Mouse (Mus musculus): Measurements from ENCODE around the gene Sh3rf3. TPM values are rescaled to one million over a fixed set of nuclear protein-coding genes. Genes with fewer than 3 reads are reported as not detected.

The Sh3rf3 gene
- polyA plus RNA-seq, 1 experiment from 2014 or later: 0.63 TPM

DNA sequence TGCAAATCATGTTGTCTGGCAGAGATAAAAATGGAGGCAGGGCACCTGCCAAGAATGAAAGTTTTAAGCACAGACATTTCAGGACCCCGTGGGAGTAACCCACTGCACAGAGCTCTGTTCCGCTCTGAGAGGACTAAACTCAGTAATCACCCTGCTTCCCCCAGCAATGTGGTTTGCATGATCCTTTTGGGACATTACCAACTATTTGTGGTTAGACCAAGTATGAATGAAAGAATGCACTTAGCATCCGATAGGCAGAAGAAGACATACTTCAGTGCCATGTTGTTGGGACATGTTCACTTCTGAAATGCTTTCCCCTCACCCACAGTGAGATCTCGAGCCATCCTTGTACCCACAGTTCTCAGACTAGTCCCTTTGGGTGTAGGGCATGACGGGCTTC lies 24.3 kb downstream of the Sh3rf3 start:
- WGBS (ENCODE audit: insufficient replicate concordance): 78% methylated on average over 5 of the region's 5 CpGs
- Histone ChIP-seq H3K9me3 (replicated peaks; ENCODE audit: control insufficient read depth, low read length) (no peaks in the 10 kb centered on the region), H3K27me3 (ENCODE audit: control insufficient read depth, insufficient read depth, low read length) (no peaks in the 10 kb centered on the region), H3K9ac (ENCODE audit: low read depth, low read length) (no peak overlapping the region), H3K27ac (ENCODE audit: low read depth, low read length) (no peak overlapping the region), H3K36me3 (ENCODE audit: control insufficient read depth, insufficient read depth, low read length) (no peaks in the 10 kb centered on the region), H3K4me1 (ENCODE audit: control insufficient read depth, insufficient read depth, low read length) (no peaks in the 10 kb centered on the region), H3K4me3 (ENCODE audit: low read depth, low read length) (no peak overlapping the region), H3K4me2 (no peak overlapping the region)
- no peak for ATAC-seq (replicated peaks; ENCODE audit: insufficient number of reproducible peaks, low FRiP score, low TSS enrichment)

DNA sequence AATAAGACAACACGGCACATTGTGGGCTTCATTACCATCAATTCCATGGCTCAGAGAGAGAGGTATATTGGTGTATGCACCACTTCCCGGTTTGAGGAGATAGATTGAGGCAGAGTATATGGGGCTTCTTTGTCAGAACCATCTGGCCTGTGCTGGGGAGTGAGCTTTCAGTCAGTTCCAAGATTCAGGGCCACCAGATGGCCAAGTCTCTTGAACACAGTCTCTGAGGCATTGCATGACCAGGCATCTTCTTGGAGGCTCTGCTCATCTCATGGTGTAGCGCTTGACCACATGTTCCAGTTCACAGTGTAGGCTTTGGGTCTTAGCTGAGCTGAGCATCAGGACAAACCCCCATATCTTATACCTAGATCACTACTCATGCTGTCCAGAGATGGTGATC lies 28.8 kb downstream of the Sh3rf3 start:
- H3K27me3 ChIP-seq (ENCODE audit: control insufficient read depth, insufficient read depth, low read length): no peaks in the 10 kb centered on the region

DNA sequence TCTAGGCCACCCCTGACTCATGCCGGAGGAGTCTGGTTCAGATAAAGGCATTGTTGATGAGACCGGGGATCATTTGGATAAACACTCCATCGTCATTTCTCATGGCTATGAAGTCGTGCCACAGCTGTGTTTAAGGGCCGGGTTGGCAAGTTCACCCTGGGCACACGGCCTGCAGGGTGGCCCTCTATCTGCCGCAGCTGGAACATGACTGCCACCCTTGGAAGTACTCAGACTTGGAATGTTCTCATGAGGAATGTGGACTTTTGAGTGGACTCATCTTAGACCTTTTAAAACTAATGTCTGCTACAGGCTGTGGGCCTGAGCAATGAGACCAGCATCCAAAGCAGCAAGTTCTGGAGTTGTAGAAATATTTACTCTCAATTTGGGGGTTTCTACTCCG lies 29.9 kb downstream of the Sh3rf3 start:
- Histone ChIP-seq H3K36me3 (ENCODE audit: control insufficient read depth, insufficient read depth, low read length) (no peaks in the 10 kb centered on the region), H3K9ac (ENCODE audit: low read depth, low read length) (no peak overlapping the region), H3K27ac (ENCODE audit: low read depth, low read length) (no peak overlapping the region), H3K4me3 (ENCODE audit: low read depth, low read length) (no peak overlapping the region), H3K4me2 (no peak overlapping the region), H3K9me3 (replicated peaks; ENCODE audit: control insufficient read depth, low read length) (no peaks in the 10 kb centered on the region), H3K27me3 (ENCODE audit: control insufficient read depth, insufficient read depth, low read length) (no peaks in the 10 kb centered on the region), H3K4me1 (ENCODE audit: control insufficient read depth, insufficient read depth, low read length) (no peaks in the 10 kb centered on the region)
- WGBS (ENCODE audit: insufficient replicate concordance): 82% methylated on average over 8 of the region's 8 CpGs
- ATAC-seq (replicated peaks; ENCODE audit: insufficient number of reproducible peaks, low FRiP score, low TSS enrichment): no peak

More for the DNA sequence above, 28.8 kb downstream of the Sh3rf3 start:
- no peak overlapping the region for H3K27ac ChIP-seq (ENCODE audit: low read depth, low read length)
- no peak overlapping the region for H3K9ac ChIP-seq (ENCODE audit: low read depth, low read length)
- ATAC-seq (replicated peaks; ENCODE audit: insufficient number of reproducible peaks, low FRiP score, low TSS enrichment): no peak
- no peak overlapping the region for H3K4me2 ChIP-seq
- no peak overlapping the region for H3K4me3 ChIP-seq (ENCODE audit: low read depth, low read length)
- no peaks in the 10 kb centered on the region for H3K9me3 ChIP-seq (replicated peaks; ENCODE audit: control insufficient read depth, low read length)
- 78% methylated on average over 3 of the region's 3 CpGs for WGBS (ENCODE audit: insufficient replicate concordance)
- H3K36me3 ChIP-seq (ENCODE audit: control insufficient read depth, insufficient read depth, low read length): no peaks in the 10 kb centered on the region
- no peaks in the 10 kb centered on the region for H3K4me1 ChIP-seq (ENCODE audit: control insufficient read depth, insufficient read depth, low read length)

DNA sequence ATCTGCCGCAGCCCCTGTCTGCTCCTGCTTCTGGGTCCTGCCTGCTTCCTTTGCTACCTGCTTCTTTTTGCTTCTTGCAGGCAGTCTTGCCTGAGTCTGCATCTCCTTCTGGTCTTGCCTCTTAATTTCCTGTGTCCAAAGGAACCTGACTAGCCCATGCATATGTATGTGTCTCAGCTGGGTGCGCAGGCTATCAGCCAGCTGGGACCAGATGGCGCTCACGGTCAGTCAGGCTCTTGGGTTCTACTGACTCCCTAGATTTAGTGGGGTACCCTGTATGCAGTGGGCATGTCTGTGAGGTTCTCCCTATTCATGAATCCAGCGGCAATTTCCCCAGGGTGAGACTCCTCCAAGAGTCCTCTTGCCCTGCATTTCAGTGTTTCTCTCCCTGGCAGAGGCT lies 35.0 kb downstream of the Sh3rf3 start:
- no peak overlapping the region for H3K4me3 ChIP-seq (ENCODE audit: low read depth, low read length)
- no peaks in the 10 kb centered on the region for H3K27me3 ChIP-seq (ENCODE audit: control insufficient read depth, insufficient read depth, low read length)
- no peak overlapping the region for H3K27ac ChIP-seq (ENCODE audit: low read depth, low read length)
- H3K9ac ChIP-seq (ENCODE audit: low read depth, low read length): no peak overlapping the region
- no peaks in the 10 kb centered on the region for H3K36me3 ChIP-seq (ENCODE audit: control insufficient read depth, insufficient read depth, low read length)
- H3K9me3 ChIP-seq (replicated peaks; ENCODE audit: control insufficient read depth, low read length): no peaks in the 10 kb centered on the region
- H3K4me2 ChIP-seq: no peak overlapping the region
- no peaks in the 10 kb centered on the region for H3K4me1 ChIP-seq (ENCODE audit: control insufficient read depth, insufficient read depth, low read length)
- no peak for ATAC-seq (replicated peaks; ENCODE audit: insufficient number of reproducible peaks, low FRiP score, low TSS enrichment)
- 64% methylated on average over 5 of the region's 5 CpGs for WGBS (ENCODE audit: insufficient replicate concordance)

DNA sequence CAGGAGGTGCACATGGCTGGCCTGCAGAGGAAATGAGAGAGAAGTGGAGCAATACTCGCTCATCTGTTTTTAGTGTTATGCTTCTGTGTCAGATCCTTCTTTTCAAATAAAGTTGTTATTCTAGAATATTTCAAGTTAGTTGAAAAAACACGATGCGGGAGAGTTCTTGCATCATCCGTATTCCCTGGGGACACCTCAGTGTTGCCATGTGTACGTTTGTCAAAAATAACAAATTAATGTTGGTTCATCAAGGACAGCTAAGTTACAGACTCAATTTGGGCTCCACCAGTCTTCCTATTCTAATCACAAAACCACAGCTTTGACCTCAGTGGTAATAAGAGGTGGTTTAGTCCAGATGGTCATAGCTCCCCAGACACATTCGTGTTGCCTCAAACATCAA lies 35.4 kb downstream of the Sh3rf3 start:
- H3K27me3 ChIP-seq (ENCODE audit: control insufficient read depth, insufficient read depth, low read length): no peaks in the 10 kb centered on the region
- 84% methylated on average over 6 of the region's 6 CpGs for WGBS (ENCODE audit: insufficient replicate concordance)
- no peaks in the 10 kb centered on the region for H3K9me3 ChIP-seq (replicated peaks; ENCODE audit: control insufficient read depth, low read length)
- no peak overlapping the region for H3K27ac ChIP-seq (ENCODE audit: low read depth, low read length)
- H3K4me1 ChIP-seq (ENCODE audit: control insufficient read depth, insufficient read depth, low read length): no peaks in the 10 kb centered on the region
- no peaks in the 10 kb centered on the region for H3K36me3 ChIP-seq (ENCODE audit: control insufficient read depth, insufficient read depth, low read length)
- no peak overlapping the region for H3K4me2 ChIP-seq
- no peak overlapping the region for H3K9ac ChIP-seq (ENCODE audit: low read depth, low read length)
- ATAC-seq (replicated peaks; ENCODE audit: insufficient number of reproducible peaks, low FRiP score, low TSS enrichment): no peak
- no peak overlapping the region for H3K4me3 ChIP-seq (ENCODE audit: low read depth, low read length)

DNA sequence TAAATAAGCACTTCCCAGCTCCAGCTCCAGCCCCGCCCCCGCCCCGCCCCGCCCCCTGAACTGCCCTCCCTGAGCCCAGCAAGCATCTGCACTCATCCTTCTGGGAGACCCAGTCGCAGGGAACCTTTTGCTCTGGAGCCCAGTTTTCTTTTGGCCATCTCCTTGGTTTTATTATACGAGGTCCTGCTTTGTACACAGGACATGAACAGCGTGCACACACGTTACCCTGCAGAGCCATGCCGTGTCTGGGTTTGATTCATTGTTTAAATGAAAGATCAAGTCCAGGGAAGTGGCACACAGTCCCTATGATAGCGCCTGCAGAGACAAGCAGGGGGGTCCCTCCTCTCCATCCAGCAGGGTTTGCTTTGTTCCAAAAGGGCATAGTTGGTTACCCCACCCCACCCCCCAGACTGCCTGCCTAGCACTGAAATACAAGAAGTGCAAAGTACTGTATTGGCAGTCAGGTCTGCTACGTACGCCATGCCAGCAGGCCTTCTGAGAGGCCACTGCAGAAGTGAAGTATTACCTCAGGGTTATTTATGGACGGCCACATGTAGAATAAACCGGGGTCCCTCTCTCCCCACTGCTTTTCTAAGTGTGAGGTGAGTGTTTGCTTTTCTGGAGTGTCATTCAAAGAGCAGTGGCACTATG lies 41.5 kb downstream of the Sh3rf3 start:
- Histone ChIP-seq H3K27ac (ENCODE audit: low read depth, low read length) (no peak overlapping the region), H3K36me3 (ENCODE audit: control insufficient read depth, insufficient read depth, low read length) (no peaks in the 10 kb centered on the region), H3K4me3 (ENCODE audit: low read depth, low read length) (no peak overlapping the region), H3K9me3 (replicated peaks; ENCODE audit: control insufficient read depth, low read length) (no peaks in the 10 kb centered on the region), H3K4me2 (peak overlapping the region; percentile 40), H3K9ac (ENCODE audit: low read depth, low read length) (no peak overlapping the region), H3K27me3 (ENCODE audit: control insufficient read depth, insufficient read depth, low read length) (no peaks in the 10 kb centered on the region), H3K4me1 (ENCODE audit: control insufficient read depth, insufficient read depth, low read length) (peaks cover 3% of the 10 kb centered on the region; the same call in 1 of the 2 replicates)
- 12% methylated on average over 14 of the region's 14 CpGs for WGBS (ENCODE audit: insufficient replicate concordance)
- ATAC-seq (replicated peaks; ENCODE audit: insufficient number of reproducible peaks, low FRiP score, low TSS enrichment): 0 out of 2 replicates have a peak, but pooled peaks have one; percentile 39

DNA sequence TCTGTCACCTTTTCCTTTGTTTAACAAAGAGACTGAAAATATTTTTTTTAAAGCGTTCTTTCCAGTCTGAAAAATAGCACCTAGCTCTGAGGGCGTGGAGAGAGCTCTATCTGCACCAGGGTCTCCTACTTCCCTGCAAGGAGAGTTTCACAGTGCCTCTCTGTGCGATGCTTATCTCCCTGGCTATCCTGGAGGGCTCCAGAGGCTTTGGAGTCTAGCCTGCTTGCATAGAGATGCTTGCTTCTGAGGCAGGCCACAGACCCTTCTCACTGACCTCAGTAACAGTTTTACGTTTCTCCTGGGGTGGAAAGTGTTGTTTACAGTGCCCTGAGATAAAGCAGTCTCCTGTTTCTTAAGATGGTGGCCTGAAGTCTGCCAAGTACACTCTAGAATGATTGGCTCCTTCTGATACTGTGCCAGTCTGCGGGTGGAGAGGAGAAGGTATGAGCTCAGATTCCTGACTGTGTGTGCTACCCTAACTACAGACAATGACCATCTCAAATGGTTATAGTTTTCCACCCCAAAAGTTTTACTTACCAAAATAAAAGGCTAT lies 42.1 kb downstream of the Sh3rf3 start:
- Histone ChIP-seq H3K4me3 (ENCODE audit: low read depth, low read length) (no peak overlapping the region), H3K9me3 (replicated peaks; ENCODE audit: control insufficient read depth, low read length) (no peaks in the 10 kb centered on the region), H3K36me3 (ENCODE audit: control insufficient read depth, insufficient read depth, low read length) (no peaks in the 10 kb centered on the region), H3K4me1 (ENCODE audit: control insufficient read depth, insufficient read depth, low read length) (peaks cover 3% of the 10 kb centered on the region; the same call in 1 of the 2 replicates), H3K4me2 (no peak overlapping the region; the same call in 1 of the 2 replicates), H3K27ac (ENCODE audit: low read depth, low read length) (no peak overlapping the region), H3K9ac (ENCODE audit: low read depth, low read length) (no peak overlapping the region), H3K27me3 (ENCODE audit: control insufficient read depth, insufficient read depth, low read length) (no peaks in the 10 kb centered on the region)
- no peak for ATAC-seq (replicated peaks; ENCODE audit: insufficient number of reproducible peaks, low FRiP score, low TSS enrichment)
- 19% methylated on average over 5 of the region's 5 CpGs for WGBS (ENCODE audit: insufficient replicate concordance)

DNA sequence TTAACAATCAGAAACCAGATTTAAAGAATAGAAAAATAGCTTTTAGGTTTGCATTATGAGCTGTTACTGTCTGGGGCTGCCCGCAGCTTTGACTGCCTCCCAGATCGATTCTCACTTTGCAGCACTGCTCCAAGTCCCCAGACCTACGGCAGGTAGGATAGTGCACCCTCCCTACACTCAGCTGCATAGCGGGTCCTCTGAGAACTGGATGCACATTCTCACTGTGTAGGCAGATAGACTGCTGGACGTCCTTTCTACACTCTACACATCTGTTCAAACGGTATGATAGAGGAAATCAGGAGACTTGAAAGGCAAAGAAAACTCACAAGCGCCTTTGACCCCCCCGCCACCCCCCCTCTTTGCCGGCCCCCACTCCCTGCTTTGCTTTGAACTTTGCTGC lies 42.7 kb downstream of the Sh3rf3 start:
- H3K27me3 ChIP-seq (ENCODE audit: control insufficient read depth, insufficient read depth, low read length): no peaks in the 10 kb centered on the region
- H3K4me3 ChIP-seq (ENCODE audit: low read depth, low read length): no peak overlapping the region
- no peak overlapping the region for H3K4me2 ChIP-seq
- no peak for ATAC-seq (replicated peaks; ENCODE audit: insufficient number of reproducible peaks, low FRiP score, low TSS enrichment)
- no peaks in the 10 kb centered on the region for H3K36me3 ChIP-seq (ENCODE audit: control insufficient read depth, insufficient read depth, low read length)
- H3K4me1 ChIP-seq (ENCODE audit: control insufficient read depth, insufficient read depth, low read length): peaks cover 3% of the 10 kb centered on the region; the same call in 1 of the 2 replicates
- no peaks in the 10 kb centered on the region for H3K9me3 ChIP-seq (replicated peaks; ENCODE audit: control insufficient read depth, low read length)
- WGBS (ENCODE audit: insufficient replicate concordance): 59% methylated on average over 9 of the region's 9 CpGs
- no peak overlapping the region for H3K9ac ChIP-seq (ENCODE audit: low read depth, low read length)
- H3K27ac ChIP-seq (ENCODE audit: low read depth, low read length): no peak overlapping the region

DNA sequence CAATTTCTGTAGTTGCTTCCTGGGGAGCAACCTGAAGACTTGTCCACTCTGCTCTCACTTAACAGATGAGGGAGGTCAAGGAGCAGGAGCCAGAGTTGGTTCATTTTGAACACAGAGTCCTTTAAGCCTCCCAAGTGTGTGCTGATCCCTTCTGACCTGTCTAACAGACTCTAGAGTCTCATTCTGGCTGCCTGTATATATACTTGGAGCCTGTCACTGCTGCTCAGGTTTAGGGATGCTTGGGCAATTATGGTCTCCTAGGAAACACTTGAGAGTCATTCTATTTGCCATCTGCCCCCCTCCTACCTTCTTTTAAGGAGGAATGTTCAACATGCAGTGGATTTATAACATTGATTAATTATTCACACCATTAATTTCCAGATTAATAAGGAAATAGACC lies 43.6 kb downstream of the Sh3rf3 start:
- no peak for ATAC-seq (replicated peaks; ENCODE audit: insufficient number of reproducible peaks, low FRiP score, low TSS enrichment)
- H3K4me2 ChIP-seq: no peak overlapping the region
- H3K27ac ChIP-seq (ENCODE audit: low read depth, low read length): no peak overlapping the region
- H3K9me3 ChIP-seq (replicated peaks; ENCODE audit: control insufficient read depth, low read length): no peaks in the 10 kb centered on the region
- no peak overlapping the region for H3K4me3 ChIP-seq (ENCODE audit: low read depth, low read length)
- H3K4me1 ChIP-seq (ENCODE audit: control insufficient read depth, insufficient read depth, low read length): peaks cover 3% of the 10 kb centered on the region; the same call in 1 of the 2 replicates
- no peak overlapping the region for H3K9ac ChIP-seq (ENCODE audit: low read depth, low read length)
- H3K36me3 ChIP-seq (ENCODE audit: control insufficient read depth, insufficient read depth, low read length): no peaks in the 10 kb centered on the region
- no peaks in the 10 kb centered on the region for H3K27me3 ChIP-seq (ENCODE audit: control insufficient read depth, insufficient read depth, low read length)
